Mouse (Mus musculus) spleen, adult 18-20 months (tissue): Measurements from ENCODE around the gene Stap1.

Source experiments
- DNase-seq, 2 experiments: peaks; one replicate each; pipeline ENCODE4 v3.0.0; 2022; ENCODE audit warnings: mixed read lengths in 2 of 2

The Stap1 gene

DNA sequence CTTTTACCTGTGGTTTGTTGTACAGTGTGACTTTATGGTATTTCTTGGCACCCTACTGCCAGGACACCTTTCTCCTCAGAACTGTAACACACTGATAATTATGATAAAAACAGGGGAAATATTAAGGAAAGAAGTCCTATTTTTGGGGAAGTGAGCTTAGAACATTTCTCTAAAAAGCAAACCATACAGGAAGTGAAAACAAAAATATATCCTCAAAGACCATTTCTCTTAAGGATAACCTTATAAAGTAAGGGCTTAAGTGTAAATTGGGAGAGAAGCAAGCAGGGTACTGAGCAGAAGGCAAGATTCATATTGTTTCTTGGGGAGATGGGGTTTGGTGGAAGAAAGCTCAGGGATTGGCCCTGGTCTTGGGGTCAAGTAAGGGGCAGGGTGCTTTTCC, 58.3 kb downstream of the Stap1 start:
- no peak for DNase-seq
